Mouse (Mus musculus): ENCODE measurements around the gene Snx12. TPM values are rescaled to one million over a fixed set of nuclear protein-coding genes. Genes with fewer than 3 reads are reported as not detected.
A peak's percentile ranks its signal among the peaks of the same experiment; 100 is the strongest.

Snx12 gene
- polyA plus RNA-seq, 1 experiment, result 30.3 TPM

DNA sequence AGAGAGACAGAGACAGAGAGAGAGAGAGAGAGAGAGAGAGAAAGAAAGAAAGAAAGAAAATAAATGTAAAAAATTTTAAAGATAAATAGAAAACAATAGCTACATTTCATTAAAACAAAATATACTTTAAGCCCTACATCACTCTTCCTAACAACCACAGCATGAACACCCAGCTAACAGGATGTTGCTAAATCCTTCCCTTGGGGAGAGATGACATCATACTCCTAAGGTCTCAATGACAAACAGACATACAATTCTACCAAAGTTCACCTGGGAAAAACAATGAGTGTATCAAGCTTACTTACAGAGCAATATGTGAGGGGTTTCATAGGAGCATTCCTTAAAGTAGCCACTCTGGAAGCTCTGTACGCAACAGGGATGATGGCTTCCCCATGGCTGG, 49.0 kb downstream of the Snx12 start:
- TF ChIP-seq POLR2A (IDR thresholded peaks at IDR 0.05; ENCODE audit: low read depth, low read length) (no peak), CTCF (conservative IDR thresholded peaks at IDR 0.05; ENCODE audit: insufficient read depth, insufficient read length, low read depth, low read length) (no peak)
- Histone ChIP-seq H3K4me3 (ENCODE audit: insufficient read depth, low read depth, low read length) (no peak overlapping the region), H3K27ac (ENCODE audit: insufficient read depth, low read depth, low read length) (no peak overlapping the region), H3K36me3 (ENCODE audit: control insufficient read depth, insufficient read depth, low read length) (no peaks in the 10 kb centered on the region), H3K4me1 (ENCODE audit: control insufficient read depth, insufficient read depth, low read length) (no peaks in the 10 kb centered on the region), H3K27me3 (replicated peaks; ENCODE audit: control insufficient read depth, insufficient read depth, low read length) (no peaks in the 10 kb centered on the region)
- WGBS, result 94% methylated on average over 1 of the region's 1 CpGs
- no peak for DNase-seq

DNA sequence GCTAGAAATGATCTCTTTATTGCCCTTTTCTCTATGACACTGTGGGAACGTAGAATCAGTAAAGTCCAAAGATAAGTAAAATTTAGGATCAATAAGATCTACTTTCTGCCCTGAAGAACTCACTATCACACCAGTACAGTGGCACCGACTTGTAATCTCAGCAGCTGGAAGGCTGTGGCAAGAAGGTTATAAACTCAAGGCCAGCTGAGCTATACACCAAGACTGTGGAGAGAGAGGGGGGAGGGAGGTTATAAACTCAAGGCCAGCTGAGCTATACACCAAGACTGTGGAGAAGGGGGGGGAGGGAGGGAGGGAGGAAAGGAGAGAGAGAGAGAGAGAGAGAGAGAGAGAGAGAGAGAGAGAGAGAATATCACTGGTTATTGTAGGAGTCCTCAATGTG, 53.9 kb downstream of the Snx12 start:
- DNase-seq, result no peak
- H3K4me3 ChIP-seq (ENCODE audit: insufficient read depth, low read depth, low read length), result no peak overlapping the region
- no peaks in the 10 kb centered on the region for H3K4me1 ChIP-seq (ENCODE audit: control insufficient read depth, insufficient read depth, low read length)
- H3K36me3 ChIP-seq (ENCODE audit: control insufficient read depth, insufficient read depth, low read length), result no peaks in the 10 kb centered on the region
- H3K27me3 ChIP-seq (replicated peaks; ENCODE audit: control insufficient read depth, insufficient read depth, low read length), result no peaks in the 10 kb centered on the region
- TF ChIP-seq POLR2A (IDR thresholded peaks at IDR 0.05; ENCODE audit: low read depth, low read length), result no peak
- TF ChIP-seq CTCF (conservative IDR thresholded peaks at IDR 0.05; ENCODE audit: insufficient read depth, insufficient read length, low read depth, low read length), result no peak
- 71% methylated on average over 2 of the region's 2 CpGs for WGBS
- H3K27ac ChIP-seq (ENCODE audit: insufficient read depth, low read depth, low read length), result no peak overlapping the region

DNA sequence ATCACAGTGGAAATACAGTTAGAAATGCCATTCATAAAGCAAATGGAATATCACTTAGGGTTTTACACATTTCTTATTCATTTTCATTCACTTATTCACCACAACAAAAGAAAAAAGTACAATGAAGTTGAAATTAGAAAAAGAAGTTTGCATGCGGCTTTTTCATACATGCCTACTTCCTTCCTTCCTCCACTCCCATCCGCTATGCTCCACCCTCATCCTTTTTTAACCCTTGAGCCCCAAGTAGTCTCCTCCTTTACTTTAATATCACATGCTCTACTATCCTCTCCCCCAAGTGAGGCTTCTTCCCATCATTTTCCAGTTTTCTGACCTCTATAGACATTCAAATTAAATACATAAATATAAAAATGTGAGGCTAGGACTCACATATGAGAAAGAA, 58.6 kb downstream of the Snx12 start:
- Histone ChIP-seq H3K27ac (ENCODE audit: insufficient read depth, low read depth, low read length) (no peak overlapping the region), H3K4me3 (ENCODE audit: insufficient read depth, low read depth, low read length) (no peak overlapping the region), H3K27me3 (replicated peaks; ENCODE audit: control insufficient read depth, insufficient read depth, low read length) (no peaks in the 10 kb centered on the region), H3K4me1 (ENCODE audit: control insufficient read depth, insufficient read depth, low read length) (no peaks in the 10 kb centered on the region), H3K36me3 (ENCODE audit: control insufficient read depth, insufficient read depth, low read length) (no peaks in the 10 kb centered on the region)
- TF ChIP-seq CTCF (conservative IDR thresholded peaks at IDR 0.05; ENCODE audit: insufficient read depth, insufficient read length, low read depth, low read length) (no peak), POLR2A (IDR thresholded peaks at IDR 0.05; ENCODE audit: low read depth, low read length) (no peak)
- DNase-seq, result no peak
- 61% methylated on average over 2 of the region's 2 CpGs for WGBS

DNA sequence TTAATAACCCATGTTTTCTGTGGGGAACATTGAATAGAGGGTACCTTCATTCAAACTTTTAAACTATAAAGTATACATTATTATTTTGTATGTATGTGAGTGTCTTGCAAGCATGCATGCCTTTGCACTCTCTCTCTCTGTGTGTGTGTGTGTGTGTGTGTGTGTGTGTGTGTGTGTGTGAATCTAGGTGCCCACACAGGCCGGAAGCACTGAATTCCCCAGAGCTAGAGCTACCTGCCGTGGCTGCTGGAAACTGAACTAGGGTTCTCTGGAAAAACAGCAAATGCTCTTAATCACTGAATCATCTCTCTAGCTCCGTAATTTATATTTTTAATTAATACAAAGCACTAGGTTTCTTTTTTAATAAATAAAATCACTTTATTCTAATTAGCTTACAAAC, 59.1 kb downstream of the Snx12 start:
- 69% methylated on average over 3 of the region's 3 CpGs for WGBS
- no peak for DNase-seq
- H3K4me1 ChIP-seq (ENCODE audit: control insufficient read depth, insufficient read depth, low read length), result no peaks in the 10 kb centered on the region
- TF ChIP-seq POLR2A (IDR thresholded peaks at IDR 0.05; ENCODE audit: low read depth, low read length), result no peak
- H3K27me3 ChIP-seq (replicated peaks; ENCODE audit: control insufficient read depth, insufficient read depth, low read length), result no peaks in the 10 kb centered on the region
- no peak overlapping the region for H3K27ac ChIP-seq (ENCODE audit: insufficient read depth, low read depth, low read length)
- no peak overlapping the region for H3K4me3 ChIP-seq (ENCODE audit: insufficient read depth, low read depth, low read length)
- no peaks in the 10 kb centered on the region for H3K36me3 ChIP-seq (ENCODE audit: control insufficient read depth, insufficient read depth, low read length)

DNA sequence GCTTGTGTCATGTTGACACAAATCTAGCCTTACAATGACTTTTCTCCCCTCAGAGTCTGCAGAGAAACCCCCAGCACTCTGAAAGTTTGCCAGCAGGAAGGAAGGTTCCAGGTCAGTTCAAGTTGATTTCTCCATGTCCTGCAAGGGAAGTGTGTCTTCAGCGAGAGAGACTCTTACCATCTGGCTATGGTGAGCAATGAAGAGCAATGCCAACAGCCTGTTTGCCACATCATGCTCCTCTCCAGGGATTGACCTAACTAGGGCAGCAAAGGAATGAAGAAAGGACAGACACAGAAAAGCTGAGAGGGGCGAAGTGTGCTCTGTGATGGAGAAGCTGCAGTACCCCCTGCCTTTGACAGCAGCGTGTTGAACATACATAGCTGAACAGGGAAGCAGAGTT, 59.8 kb downstream of the Snx12 start:
- no peak for DNase-seq
- WGBS, result 89% methylated on average over 3 of the region's 3 CpGs
- Histone ChIP-seq H3K36me3 (ENCODE audit: control insufficient read depth, insufficient read depth, low read length) (no peaks in the 10 kb centered on the region), H3K27me3 (replicated peaks; ENCODE audit: control insufficient read depth, insufficient read depth, low read length) (no peaks in the 10 kb centered on the region), H3K4me3 (ENCODE audit: insufficient read depth, low read depth, low read length) (no peak overlapping the region), H3K27ac (ENCODE audit: insufficient read depth, low read depth, low read length) (no peak overlapping the region), H3K4me1 (ENCODE audit: control insufficient read depth, insufficient read depth, low read length) (no peaks in the 10 kb centered on the region)
- no peak for TF ChIP-seq POLR2A (IDR thresholded peaks at IDR 0.05; ENCODE audit: low read depth, low read length)
- TF ChIP-seq CTCF (conservative IDR thresholded peaks at IDR 0.05; ENCODE audit: insufficient read depth, insufficient read length, low read depth, low read length), result no peak

DNA sequence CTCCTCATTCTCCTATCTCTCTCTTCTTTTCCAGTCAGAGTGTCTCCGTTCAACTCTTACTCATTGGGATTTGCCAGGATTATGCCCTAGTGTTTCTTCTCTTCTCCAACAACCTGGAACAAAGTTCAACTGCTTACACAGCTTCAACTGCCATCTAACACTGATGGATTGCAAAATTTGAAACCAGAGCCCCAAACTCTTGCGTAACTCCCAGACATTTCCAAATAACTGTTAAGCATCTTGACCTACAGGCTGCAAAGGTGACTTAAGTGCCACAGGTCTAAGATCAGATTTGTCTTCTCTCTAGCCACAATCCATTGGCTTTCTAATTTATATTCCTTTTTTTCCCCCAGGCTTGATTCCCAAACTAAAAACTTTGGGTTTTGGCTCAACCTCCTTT, 64.9 kb downstream of the Snx12 start:
- Histone ChIP-seq H3K27me3 (replicated peaks; ENCODE audit: control insufficient read depth, insufficient read depth, low read length) (no peaks in the 10 kb centered on the region), H3K4me3 (ENCODE audit: insufficient read depth, low read depth, low read length) (no peak overlapping the region), H3K36me3 (ENCODE audit: control insufficient read depth, insufficient read depth, low read length) (no peaks in the 10 kb centered on the region), H3K4me1 (ENCODE audit: control insufficient read depth, insufficient read depth, low read length) (no peaks in the 10 kb centered on the region), H3K27ac (ENCODE audit: insufficient read depth, low read depth, low read length) (no peak overlapping the region)
- peak; percentile 44 for DNase-seq
- 60% methylated on average over 2 of the region's 2 CpGs for WGBS
- TF ChIP-seq CTCF (conservative IDR thresholded peaks at IDR 0.05; ENCODE audit: insufficient read depth, insufficient read length, low read depth, low read length) (no peak), POLR2A (IDR thresholded peaks at IDR 0.05; ENCODE audit: low read depth, low read length) (no peak)

DNA sequence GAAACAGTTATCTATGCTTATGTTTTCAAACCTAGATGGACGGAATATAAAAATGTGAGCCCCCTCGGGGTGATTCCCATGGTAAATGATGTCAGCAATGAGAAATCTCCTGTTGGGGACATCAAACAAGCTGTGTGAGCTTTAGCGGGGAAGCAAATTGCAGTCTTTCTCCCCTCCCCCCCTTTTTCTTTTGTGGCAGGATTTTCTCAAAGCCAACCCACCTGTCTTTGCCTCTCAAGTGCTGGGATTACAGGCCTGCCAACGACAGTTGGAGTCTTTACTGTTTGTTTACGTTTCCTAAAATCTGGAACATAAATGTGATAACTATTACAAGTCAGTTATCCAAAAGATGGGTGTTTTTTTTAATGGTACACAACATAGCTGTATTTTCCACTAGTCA, 66.0 kb downstream of the Snx12 start:
- Histone ChIP-seq H3K4me3 (ENCODE audit: insufficient read depth, low read depth, low read length) (no peak overlapping the region), H3K36me3 (ENCODE audit: control insufficient read depth, insufficient read depth, low read length) (no peaks in the 10 kb centered on the region), H3K4me1 (ENCODE audit: control insufficient read depth, insufficient read depth, low read length) (no peaks in the 10 kb centered on the region), H3K27ac (ENCODE audit: insufficient read depth, low read depth, low read length) (no peak overlapping the region), H3K27me3 (replicated peaks; ENCODE audit: control insufficient read depth, insufficient read depth, low read length) (no peaks in the 10 kb centered on the region)
- TF ChIP-seq POLR2A (IDR thresholded peaks at IDR 0.05; ENCODE audit: low read depth, low read length) (no peak), CTCF (conservative IDR thresholded peaks at IDR 0.05; ENCODE audit: insufficient read depth, insufficient read length, low read depth, low read length) (no peak)
- DNase-seq, result no peak
- WGBS, result 61% methylated on average over 5 of the region's 5 CpGs

DNA sequence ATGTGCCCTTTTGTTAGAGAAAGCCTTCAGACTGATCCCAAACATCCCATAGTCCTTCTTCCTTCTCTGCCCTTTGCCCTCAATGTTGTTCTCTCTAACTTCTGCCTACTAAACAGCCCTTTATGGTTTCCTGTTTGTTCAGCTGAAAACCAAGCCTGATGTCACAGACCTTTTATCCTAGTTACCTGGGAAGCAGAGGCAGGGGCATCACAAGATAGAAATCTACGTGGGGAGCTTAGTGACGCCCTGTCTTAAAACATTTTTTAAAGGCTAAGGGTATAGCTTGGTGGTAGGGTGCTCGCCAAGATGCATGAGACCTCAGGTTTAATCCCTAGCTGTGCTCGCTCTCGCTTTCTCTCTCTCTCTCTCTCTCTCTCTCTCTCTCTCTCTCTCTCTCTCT, 74.9 kb downstream of the Snx12 start:
- no peak overlapping the region for H3K4me3 ChIP-seq (ENCODE audit: insufficient read depth, low read depth, low read length)
- 44% methylated on average over 3 of the region's 5 CpGs for WGBS
- no peak overlapping the region for H3K27ac ChIP-seq (ENCODE audit: insufficient read depth, low read depth, low read length)
- no peaks in the 10 kb centered on the region for H3K4me1 ChIP-seq (ENCODE audit: control insufficient read depth, insufficient read depth, low read length)
- TF ChIP-seq POLR2A (IDR thresholded peaks at IDR 0.05; ENCODE audit: low read depth, low read length), result no peak
- no peak for TF ChIP-seq CTCF (conservative IDR thresholded peaks at IDR 0.05; ENCODE audit: insufficient read depth, insufficient read length, low read depth, low read length)
- H3K27me3 ChIP-seq (replicated peaks; ENCODE audit: control insufficient read depth, insufficient read depth, low read length), result no peaks in the 10 kb centered on the region
- DNase-seq, result no peak
- no peaks in the 10 kb centered on the region for H3K36me3 ChIP-seq (ENCODE audit: control insufficient read depth, insufficient read depth, low read length)

Data from kidney, adult 2 months (tissue).